Mouse (Mus musculus) right cerebral cortex, postnatal 25 days (tissue): ENCODE data around the gene Arhgef16.
A peak's percentile ranks its signal among the peaks of the same experiment; 100 is the strongest.

Experiments
- DNase-seq: peaks from one replicate; pipeline ENCODE4 v3.0.0; 2022

Arhgef16 gene

GRCm38 (mm10) chr4:154301466-154301881 lies at the start of gene Arhgef16:
Gene Arhgef16, minus strand, starts transcription at chr4:154301676.
- peak; percentile 27 for DNase-seq

GRCm38 (mm10) chr4:154348197-154348786 lies 46.8 kb upstream of the Arhgef16 start:
- no peak for DNase-seq

- no peak for DNase-seq
Observed at GRCm38 (mm10) chr4:154346731-154347522, 45.5 kb upstream of the Arhgef16 start.

GRCm38 (mm10) chr4:154336650-154337049 lies 35.2 kb upstream of the Arhgef16 start:
- no peak for DNase-seq

GRCm38 (mm10) chr4:154335761-154336160 lies 34.3 kb upstream of the Arhgef16 start, which contains the start of gene B230104I21Rik:
Gene B230104I21Rik, plus strand, starts transcription at chr4:154336127.
- peak; percentile 33 for DNase-seq

GRCm38 (mm10) chr4:154334699-154335402 lies 33.4 kb upstream of the Arhgef16 start:
- DNase-seq, result no peak

GRCm38 (mm10) chr4:154333300-154333699 lies 31.8 kb upstream of the Arhgef16 start:
- no peak for DNase-seq

- DNase-seq, result no peak
Observed at GRCm38 (mm10) chr4:154331271-154331670, 29.8 kb upstream of the Arhgef16 start.

- no peak for DNase-seq
Observed at GRCm38 (mm10) chr4:154330001-154330400, 28.5 kb upstream of the Arhgef16 start.

- DNase-seq, result peak; percentile 74
Observed at GRCm38 (mm10) chr4:154328836-154329235, 27.4 kb upstream of the Arhgef16 start.

GRCm38 (mm10) chr4:154328431-154328830 lies 27.0 kb upstream of the Arhgef16 start:
- DNase-seq, result no peak

GRCm38 (mm10) chr4:154325410-154325809 lies 23.9 kb upstream of the Arhgef16 start:
- DNase-seq, result no peak

- no peak for DNase-seq
Observed at GRCm38 (mm10) chr4:154313622-154313967, 12.1 kb upstream of the Arhgef16 start.

- no peak for DNase-seq
Observed at GRCm38 (mm10) chr4:154312935-154313621, 11.6 kb upstream of the Arhgef16 start.

- no peak for DNase-seq
Observed at GRCm38 (mm10) chr4:154312143-154312812, 10.8 kb upstream of the Arhgef16 start.

GRCm38 (mm10) chr4:154310576-154311262 lies 9.2 kb upstream of the Arhgef16 start:
- DNase-seq, result no peak

GRCm38 (mm10) chr4:154309131-154309530 lies 7.7 kb upstream of the Arhgef16 start:
- no peak for DNase-seq

GRCm38 (mm10) chr4:154299541-154300271 lies 1.8 kb downstream of the Arhgef16 start:
- DNase-seq, result no peak

GRCm38 (mm10) chr4:154297761-154298160 lies 3.7 kb downstream of the Arhgef16 start:
- no peak for DNase-seq

GRCm38 (mm10) chr4:154294262-154294731 lies 7.2 kb downstream of the Arhgef16 start:
- DNase-seq, result no peak

- no peak for DNase-seq
Observed at GRCm38 (mm10) chr4:154293735-154294201, 7.7 kb downstream of the Arhgef16 start.
